Mouse (Mus musculus) thymus, postnatal 14 days (tissue): ENCODE measurements around the gene Cdc14b.
A peak's percentile ranks its signal among the peaks of the same experiment; 100 is the strongest.

ENCODE experiments used
- DNase-seq: peaks from one replicate; pipeline ENCODE4 v3.0.0; 2021

Cdc14b gene

GRCm38 (mm10) chr13:64235777-64236176 lies 39.3 kb downstream of the Cdc14b start:
- no peak for DNase-seq

- DNase-seq, result no peak
Observed at GRCm38 (mm10) chr13:64235062-64235715, 39.9 kb downstream of the Cdc14b start.

- no peak for DNase-seq
Observed at GRCm38 (mm10) chr13:64233139-64233538, 42.0 kb downstream of the Cdc14b start.

DNA sequence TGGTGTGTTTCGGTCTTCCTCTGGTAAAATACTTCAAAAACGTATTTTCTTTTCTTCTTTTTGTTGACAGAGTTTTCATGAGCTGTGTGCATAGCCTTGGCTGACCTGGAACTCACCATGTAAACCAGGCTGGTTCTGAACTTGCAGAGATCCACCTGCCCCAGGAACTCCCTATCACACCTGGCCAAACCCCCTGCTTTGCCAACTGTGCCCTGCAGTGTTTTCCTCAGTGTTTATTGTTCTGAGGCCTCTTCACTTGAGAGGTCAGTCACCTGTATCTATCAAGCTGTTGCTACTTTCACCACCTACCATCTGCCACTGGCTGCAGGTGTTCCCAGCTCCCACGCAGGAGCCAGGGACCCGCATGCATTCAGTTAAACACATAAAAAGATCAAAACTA lies 48.4 kb downstream of the Cdc14b start:
- no peak for DNase-seq

GRCm38 (mm10) chr13:64225738-64226137 lies 49.4 kb downstream of the Cdc14b start:
- no peak for DNase-seq

DNA sequence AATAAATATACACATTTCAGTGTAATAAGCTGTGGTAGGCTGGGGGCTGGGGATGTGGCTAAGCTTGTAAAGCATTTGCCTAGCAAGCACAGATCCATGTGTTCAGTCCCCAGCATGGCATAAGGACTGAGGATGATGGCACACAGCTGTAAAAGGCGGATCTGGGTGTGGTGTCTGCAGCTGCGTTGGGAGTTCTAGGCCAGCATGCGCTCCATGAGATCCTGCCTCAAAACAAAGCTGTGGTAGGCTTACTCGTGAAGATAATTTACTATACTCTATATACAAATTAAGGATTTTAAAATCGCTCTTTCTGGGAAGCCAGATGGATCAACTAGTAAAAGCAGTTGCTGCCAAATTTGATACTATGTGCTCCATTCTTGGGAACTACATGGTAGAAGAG lies 60.2 kb downstream of the Cdc14b start:
- DNase-seq, result no peak

DNA sequence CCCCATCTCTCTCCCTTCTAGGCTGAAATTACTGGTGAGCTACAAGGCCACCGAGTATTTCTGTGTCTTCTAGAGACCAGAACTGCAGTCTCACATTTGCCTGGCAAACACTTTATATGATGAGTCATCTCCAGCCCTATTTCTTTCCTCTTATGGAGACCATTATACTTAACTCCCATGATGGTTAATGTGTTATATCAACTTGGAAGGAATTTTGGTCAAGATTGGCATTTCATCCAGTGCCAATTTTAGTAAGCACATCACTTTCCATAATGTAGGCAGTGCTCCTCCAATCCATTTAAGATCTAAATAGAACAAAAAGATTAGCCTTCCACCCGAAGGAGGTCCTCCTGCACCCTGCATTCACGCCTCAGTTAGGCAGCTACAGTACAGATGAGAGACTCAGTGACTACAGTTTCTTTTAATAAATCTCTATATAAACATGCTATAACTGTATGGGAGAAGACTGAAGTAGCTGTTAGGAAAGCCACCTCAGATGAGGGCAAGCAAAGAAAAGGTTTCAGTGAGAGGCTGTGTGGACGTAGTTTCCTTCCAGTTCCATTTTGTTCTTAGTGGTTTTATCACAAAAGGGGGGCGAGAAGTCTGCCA lies 63.0 kb downstream of the Cdc14b start:
- DNase-seq, result no peak

- DNase-seq, result no peak
Observed at GRCm38 (mm10) chr13:64208146-64208545, 66.9 kb downstream of the Cdc14b start.

DNA sequence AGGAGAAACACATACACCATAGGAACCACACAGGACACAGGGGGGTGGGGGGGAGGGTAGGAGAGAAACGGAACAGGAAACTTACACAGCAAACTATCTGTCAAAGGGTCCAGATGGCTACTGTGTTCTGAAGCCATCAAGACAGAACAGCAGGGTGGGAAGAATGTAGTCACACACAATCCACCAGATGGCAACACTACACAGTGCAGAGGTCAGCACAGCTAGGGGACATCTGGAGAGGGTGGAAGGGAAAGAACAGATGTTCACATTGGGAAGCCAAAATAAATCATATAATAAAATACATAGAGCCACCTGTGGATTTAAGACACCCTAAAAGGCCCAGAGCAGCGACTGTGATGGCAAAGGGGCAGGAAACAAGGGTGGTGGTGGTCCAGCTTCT lies 69.9 kb downstream of the Cdc14b start:
- DNase-seq, result peak; percentile 30

GRCm38 (mm10) chr13:64204726-64205125 lies 70.4 kb downstream of the Cdc14b start:
- DNase-seq, result peak; percentile 57

GRCm38 (mm10) chr13:64200911-64201310 lies 74.2 kb downstream of the Cdc14b start:
- DNase-seq, result no peak

GRCm38 (mm10) chr13:64198310-64198709 lies 76.8 kb downstream of the Cdc14b start:
- DNase-seq, result no peak

GRCm38 (mm10) chr13:64197899-64198298 lies 77.2 kb downstream of the Cdc14b start:
- DNase-seq, result no peak

GRCm38 (mm10) chr13:64187065-64187464 lies 88.0 kb downstream of the Cdc14b start:
- no peak for DNase-seq

DNA sequence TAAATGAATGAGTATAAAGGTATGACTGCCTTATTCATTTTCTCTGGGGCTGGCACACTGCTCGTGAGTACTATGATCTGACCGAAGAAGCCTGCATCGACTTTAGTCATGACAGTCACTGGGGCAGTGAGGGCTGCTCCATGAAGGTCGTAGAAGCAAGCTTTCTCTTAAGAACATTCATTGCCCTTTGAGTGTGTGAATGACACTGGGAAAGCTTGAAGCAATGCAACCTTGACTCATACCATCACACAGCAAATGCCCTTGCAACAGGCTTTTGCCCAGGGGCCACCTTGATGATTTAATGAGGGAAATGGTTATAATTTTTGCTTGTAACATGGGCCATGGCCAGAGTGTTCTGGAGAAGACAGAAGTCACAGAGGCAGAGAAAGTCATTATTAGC lies 88.6 kb downstream of the Cdc14b start:
- DNase-seq, result no peak

DNA sequence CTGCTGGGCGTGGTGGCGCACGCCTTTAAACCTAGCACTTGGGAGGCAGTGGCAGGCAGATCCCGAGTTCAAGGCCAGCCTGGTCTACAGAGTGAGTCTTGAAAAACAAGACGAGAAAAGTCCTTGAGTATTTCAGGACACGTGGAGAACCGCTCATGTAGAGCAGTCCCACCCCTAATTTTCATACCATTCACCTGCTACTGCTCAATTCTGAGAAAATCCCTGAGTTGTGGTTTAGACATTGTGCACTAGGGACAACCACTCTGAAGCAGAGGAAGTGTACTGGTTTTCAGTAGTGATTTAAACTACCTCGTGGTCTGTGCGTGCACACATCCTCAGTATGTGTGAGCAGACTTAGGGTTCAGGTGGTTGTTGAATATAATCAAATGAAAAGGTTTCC lies 89.5 kb downstream of the Cdc14b start:
- no peak for DNase-seq

DNA sequence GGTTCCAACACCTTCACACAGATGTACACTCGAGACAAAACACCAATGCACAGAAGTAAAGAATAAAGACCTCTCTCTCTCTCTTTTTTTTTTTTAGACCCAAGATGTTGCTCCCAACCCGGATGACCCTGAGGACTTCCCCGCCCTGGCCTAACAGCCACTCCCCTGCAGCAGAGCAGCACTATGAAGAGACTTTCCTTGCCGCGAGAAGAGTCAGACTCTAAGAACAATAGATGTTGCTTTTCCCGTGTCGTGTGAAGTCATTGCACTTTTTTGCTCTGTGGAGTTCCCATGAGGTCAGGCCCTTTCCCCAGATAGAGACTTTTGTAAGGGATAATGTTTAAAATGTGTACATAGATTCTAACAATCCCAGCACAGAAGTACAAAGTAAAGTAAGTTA lies 89.9 kb downstream of the Cdc14b start:
- no peak for DNase-seq

GRCm38 (mm10) chr13:64184361-64184760 lies 90.7 kb downstream of the Cdc14b start:
- no peak for DNase-seq

DNA sequence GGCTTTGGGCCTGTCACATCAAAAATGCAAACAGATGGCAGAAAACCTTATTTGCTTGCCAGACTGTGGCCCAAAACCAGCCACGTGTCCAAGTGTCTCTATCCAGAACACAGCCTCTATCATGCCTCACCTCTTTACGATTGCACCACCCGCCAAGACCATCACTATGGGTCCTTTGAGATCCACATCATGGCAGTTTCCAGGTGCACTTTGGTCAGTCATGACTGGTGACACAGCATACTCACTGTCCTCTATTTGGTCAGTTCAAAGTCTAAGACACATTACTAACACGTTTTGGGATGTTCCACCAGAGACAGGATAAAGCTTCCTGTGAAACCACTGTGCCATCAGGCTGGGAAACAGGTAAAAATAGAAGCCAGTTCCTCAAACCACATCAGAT lies 91.5 kb downstream of the Cdc14b start:
- no peak for DNase-seq

DNA sequence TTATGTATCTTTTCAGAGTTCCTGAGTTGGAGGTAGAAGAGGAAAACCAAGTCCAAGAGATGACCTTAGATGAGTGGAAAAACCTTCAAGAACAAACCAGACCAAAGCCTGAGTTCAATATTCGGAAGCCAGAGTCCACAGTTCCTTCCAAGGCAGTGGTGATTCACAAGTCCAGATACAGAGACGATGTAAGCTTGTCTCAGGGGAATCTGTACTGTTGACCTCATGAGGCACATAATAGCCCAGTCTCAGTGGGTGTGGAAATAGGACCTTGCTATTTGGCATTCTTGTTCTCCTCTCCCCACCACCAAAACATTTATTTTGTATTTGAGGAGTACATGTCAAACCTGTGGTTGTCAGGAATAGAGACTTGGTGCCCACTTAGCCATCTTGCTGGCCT lies 93.0 kb downstream of the Cdc14b start:
- DNase-seq, result no peak

- peak; percentile 68 for DNase-seq
Observed at GRCm38 (mm10) chr13:64180888-64181287, 94.2 kb downstream of the Cdc14b start.

GRCm38 (mm10) chr13:64180300-64180699 lies 94.8 kb downstream of the Cdc14b start:
- DNase-seq, result no peak

DNA sequence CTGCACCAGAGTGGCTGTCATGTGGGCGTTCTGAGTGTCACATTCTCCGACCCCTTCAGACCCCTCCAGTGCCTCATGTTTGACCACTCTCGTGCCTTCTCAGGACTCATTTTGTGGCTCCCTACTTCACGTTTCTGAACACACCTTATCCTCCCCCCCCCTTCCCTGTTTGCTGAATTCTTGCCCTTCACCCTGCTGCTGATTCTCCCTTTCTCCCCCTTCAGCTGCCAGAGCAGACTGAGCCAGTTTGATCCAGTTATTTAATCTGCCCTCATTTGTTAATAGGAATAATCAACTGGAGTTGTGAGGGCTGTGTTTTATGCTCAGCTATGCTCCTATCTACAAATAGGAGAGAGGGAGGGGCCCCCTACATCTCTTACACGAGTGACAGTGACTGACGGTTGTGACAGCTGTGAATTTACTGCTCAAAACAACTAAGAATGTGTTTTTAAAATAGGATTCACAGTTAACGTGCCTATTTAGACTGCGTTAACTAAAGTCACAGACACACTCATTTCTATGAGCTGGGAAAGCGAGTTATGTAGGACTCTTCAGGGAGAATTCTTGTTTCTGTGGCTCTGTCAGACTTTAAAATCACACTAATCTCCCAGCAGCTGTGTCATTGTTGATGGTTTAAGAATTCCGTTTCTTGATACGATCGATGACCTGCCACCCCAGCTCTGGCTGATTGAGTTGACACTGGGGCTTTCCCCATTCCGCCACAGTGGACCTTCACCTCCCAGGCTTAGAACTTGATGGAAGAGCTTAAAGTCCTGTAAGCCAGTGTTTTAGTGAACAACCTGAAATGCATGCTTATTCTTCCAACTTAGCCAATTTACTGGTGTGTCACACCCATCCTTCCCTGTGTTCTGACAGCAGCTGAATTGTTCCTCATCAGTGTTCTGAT lies 96.1 kb downstream of the Cdc14b start:
- DNase-seq, result no peak

DNA sequence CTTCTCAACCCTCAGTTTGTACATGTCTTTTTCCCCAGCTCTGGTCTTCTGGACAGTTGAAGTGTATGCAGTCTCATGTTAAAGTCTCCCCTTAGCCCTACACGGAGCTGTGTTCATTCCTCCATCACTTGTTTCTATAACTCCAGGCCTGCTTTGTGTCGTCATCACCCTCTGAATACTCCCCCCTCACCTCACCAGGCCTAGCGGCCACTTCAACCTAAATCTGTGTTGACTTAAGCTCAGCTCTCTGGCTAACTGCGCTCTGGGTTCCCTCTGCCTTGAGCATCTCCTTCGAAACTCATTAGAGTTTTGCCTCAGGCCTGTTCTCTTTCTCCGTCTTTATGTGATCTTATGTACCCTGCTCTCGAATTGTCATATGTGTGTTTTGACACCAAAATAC lies 97.1 kb downstream of the Cdc14b start:
- DNase-seq, result no peak
